Mouse (Mus musculus): Measurements from ENCODE around the gene Magohb. TPM values are rescaled to one million over a fixed set of nuclear protein-coding genes. Genes with fewer than 3 reads are reported as not detected.

Gene Magohb
- polyA plus RNA-seq, 1 experiment from 2014 or later: 40.3 TPM

GRCm38 (mm10) chr6:131269599-131269998 lies 23.4 kb downstream of the Magohb start:
- Histone ChIP-seq H3K36me3 (replicated peaks; ENCODE audit: control insufficient read depth, insufficient read depth) (no peaks in the 10 kb centered on the region), H3K4me3 (replicated peaks; ENCODE audit: low read length) (no peak overlapping the region), H3K4me1 (replicated peaks; ENCODE audit: control insufficient read depth, insufficient read depth, low read length) (no peaks in the 10 kb centered on the region), H3K27me3 (ENCODE audit: control insufficient read depth, insufficient read depth, low read length) (no peaks in the 10 kb centered on the region), H3K9me3 (ENCODE audit: control insufficient read depth, low read length) (no peaks in the 10 kb centered on the region), H3K4me2 (replicated peaks) (no peak overlapping the region), H3K27ac (no peak overlapping the region), H3K9ac (no peak overlapping the region)
- WGBS: 98% methylated on average over 2 of the region's 2 CpGs
- DNase-seq (ENCODE audit: low spot score) (no peak), ATAC-seq (ENCODE audit: low FRiP score) (no peak)

DNA sequence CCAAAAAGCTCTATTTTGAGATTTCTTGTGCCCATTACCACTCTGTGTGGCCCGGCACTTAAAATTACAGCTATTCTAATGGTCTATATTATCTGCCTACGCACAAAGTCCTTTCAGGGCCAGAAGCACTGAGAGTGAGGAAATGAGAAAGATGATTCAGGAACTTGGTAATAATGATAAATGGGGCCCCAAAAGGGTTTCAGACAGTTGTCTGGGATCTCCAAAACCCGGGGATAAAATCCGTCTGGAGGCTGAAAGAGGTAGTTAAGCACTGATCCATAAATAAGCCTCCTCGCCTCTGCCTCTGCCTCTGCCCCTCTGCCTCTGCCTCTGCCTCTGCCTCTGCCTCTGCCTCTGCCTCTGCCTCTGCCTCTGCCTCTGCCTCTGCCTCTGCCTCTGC lies 28.9 kb downstream of the Magohb start:
- Histone ChIP-seq H3K4me1 (replicated peaks; ENCODE audit: control insufficient read depth, insufficient read depth, low read length) (no peaks in the 10 kb centered on the region), H3K4me3 (replicated peaks; ENCODE audit: low read length) (no peak overlapping the region), H3K27ac (no peak overlapping the region), H3K4me2 (replicated peaks) (no peak overlapping the region), H3K9ac (no peak overlapping the region), H3K9me3 (ENCODE audit: control insufficient read depth, low read length) (no peaks in the 10 kb centered on the region), H3K36me3 (replicated peaks; ENCODE audit: control insufficient read depth, insufficient read depth) (no peaks in the 10 kb centered on the region), H3K27me3 (ENCODE audit: control insufficient read depth, insufficient read depth, low read length) (no peaks in the 10 kb centered on the region)
- WGBS: 92% methylated on average over 5 of the region's 5 CpGs
- ATAC-seq (ENCODE audit: low FRiP score): no peak
- DNase-seq (ENCODE audit: low spot score): no peak

GRCm38 (mm10) chr6:131262778-131263177 lies 30.3 kb downstream of the Magohb start:
- H3K4me2 ChIP-seq (replicated peaks): no peak overlapping the region
- no peaks in the 10 kb centered on the region for H3K36me3 ChIP-seq (replicated peaks; ENCODE audit: control insufficient read depth, insufficient read depth)
- ATAC-seq (ENCODE audit: low FRiP score) (no peak), DNase-seq (ENCODE audit: low spot score) (no peak)
- H3K27ac ChIP-seq: no peak overlapping the region
- no peak overlapping the region for H3K4me3 ChIP-seq (replicated peaks; ENCODE audit: low read length)
- H3K9ac ChIP-seq: no peak overlapping the region
- H3K4me1 ChIP-seq (replicated peaks; ENCODE audit: control insufficient read depth, insufficient read depth, low read length): no peaks in the 10 kb centered on the region
- no peaks in the 10 kb centered on the region for H3K27me3 ChIP-seq (ENCODE audit: control insufficient read depth, insufficient read depth, low read length)
- WGBS: 72% methylated on average over 3 of the region's 3 CpGs
- no peaks in the 10 kb centered on the region for H3K9me3 ChIP-seq (ENCODE audit: control insufficient read depth, low read length)

- DNase-seq (ENCODE audit: low spot score) (no peak), ATAC-seq (ENCODE audit: low FRiP score) (no peak)
- Histone ChIP-seq H3K4me3 (replicated peaks; ENCODE audit: low read length) (no peak overlapping the region), H3K27ac (no peak overlapping the region), H3K36me3 (replicated peaks; ENCODE audit: control insufficient read depth, insufficient read depth) (no peaks in the 10 kb centered on the region), H3K4me2 (replicated peaks) (no peak overlapping the region), H3K9ac (no peak overlapping the region), H3K4me1 (replicated peaks; ENCODE audit: control insufficient read depth, insufficient read depth, low read length) (no peaks in the 10 kb centered on the region), H3K9me3 (ENCODE audit: control insufficient read depth, low read length) (no peaks in the 10 kb centered on the region), H3K27me3 (ENCODE audit: control insufficient read depth, insufficient read depth, low read length) (no peaks in the 10 kb centered on the region)
- 79% methylated on average over 3 of the region's 3 CpGs for WGBS
These were observed 31.0 kb downstream of the Magohb start for GRCm38 (mm10) chr6:131262009-131262408.

DNA sequence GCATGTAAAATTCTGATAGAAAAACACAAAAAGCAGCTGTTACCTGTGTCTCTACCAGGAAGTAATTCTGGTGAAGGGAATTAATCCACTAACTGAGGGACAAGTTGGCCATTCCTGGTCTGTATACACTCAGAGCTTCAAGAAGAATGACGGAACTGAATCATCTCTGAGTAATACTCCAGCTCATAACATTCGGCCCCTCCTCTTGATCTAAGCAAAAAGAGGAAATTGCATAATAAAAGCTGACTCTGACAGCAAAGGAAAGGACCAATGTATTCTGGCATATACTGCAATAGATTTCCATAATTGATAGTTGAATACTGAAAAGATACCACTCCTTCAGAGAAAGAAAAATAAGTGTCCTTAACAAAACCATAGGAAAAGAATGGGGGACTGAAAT lies 45.8 kb downstream of the Magohb start, which contains the start of gene Klra2:
Klra2 (minus strand) TSS at position 157 of the 400 bp plus-strand sequence.
- Histone ChIP-seq H3K9me3 (ENCODE audit: control insufficient read depth, low read length) (no peaks in the 10 kb centered on the region), H3K27me3 (ENCODE audit: control insufficient read depth, insufficient read depth, low read length) (no peaks in the 10 kb centered on the region), H3K4me2 (replicated peaks) (no peak within 1 kb of the TSS), H3K4me1 (replicated peaks; ENCODE audit: control insufficient read depth, insufficient read depth, low read length) (no peaks in the 10 kb centered on the region), H3K36me3 (replicated peaks; ENCODE audit: control insufficient read depth, insufficient read depth) (no peaks in the 10 kb centered on the region), H3K27ac (no peak within 1 kb of the TSS), H3K4me3 (replicated peaks; ENCODE audit: low read length) (no peak within 1 kb of the TSS), H3K9ac (no peak within 1 kb of the TSS)
- ATAC-seq (ENCODE audit: low FRiP score) (no peak), DNase-seq (ENCODE audit: low spot score) (no peak)
- 88% methylated on average over 2 of the region's 2 CpGs for WGBS

DNA sequence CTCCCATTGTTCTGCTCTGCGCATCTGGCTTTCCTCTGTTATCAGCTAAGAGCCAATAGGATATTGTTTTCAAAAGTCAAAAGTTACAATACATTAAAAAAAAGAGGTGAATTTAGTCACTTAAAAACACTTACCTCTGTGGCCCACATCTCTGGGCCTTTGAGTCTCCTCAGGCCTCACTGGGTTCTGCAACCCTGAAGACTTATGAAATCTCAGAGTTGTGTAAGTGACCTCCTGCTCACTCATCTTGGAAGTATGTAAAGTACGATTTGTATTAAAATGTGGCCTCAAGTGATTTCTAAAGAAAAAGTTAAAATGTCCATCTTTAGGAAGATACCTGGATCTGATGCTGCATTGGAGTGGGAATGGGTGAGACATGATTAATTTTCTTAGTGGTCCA lies 48.0 kb downstream of the Magohb start:
- WGBS: 83% methylated on average over 2 of the region's 2 CpGs
- H3K27ac ChIP-seq: no peak overlapping the region

More for the DNA sequence above, 48.0 kb downstream of the Magohb start:
- ATAC-seq (ENCODE audit: low FRiP score): no peak
- Histone ChIP-seq H3K4me1 (replicated peaks; ENCODE audit: control insufficient read depth, insufficient read depth, low read length) (no peaks in the 10 kb centered on the region), H3K4me2 (replicated peaks) (no peak overlapping the region), H3K4me3 (replicated peaks; ENCODE audit: low read length) (no peak overlapping the region), H3K9ac (no peak overlapping the region), H3K9me3 (ENCODE audit: control insufficient read depth, low read length) (no peaks in the 10 kb centered on the region), H3K27me3 (ENCODE audit: control insufficient read depth, insufficient read depth, low read length) (no peaks in the 10 kb centered on the region), H3K36me3 (replicated peaks; ENCODE audit: control insufficient read depth, insufficient read depth) (no peaks in the 10 kb centered on the region)
- no peak for DNase-seq (ENCODE audit: low spot score)

Other genes with a start within 250 kb of the Magohb start
- gene Klra2, start 45.9 kb downstream of the Magohb start, polyA plus RNA-seq (2014; fragmentation: Nextera tagmentation; extraction: Ambion mirVana): 0.11 TPM in 1 of 2 replicates, not detected in the other
- gene Styk1, start 60.4 kb upstream of the Magohb start, polyA plus RNA-seq (2014; fragmentation: Nextera tagmentation; extraction: Ambion mirVana): 4.3 and 4.9 TPM in 2 replicates
- gene Ybx3, start 95.2 kb upstream of the Magohb start, polyA plus RNA-seq (2014; fragmentation: Nextera tagmentation; extraction: Ambion mirVana): 30.6 and 33.4 TPM in 2 replicates
- not detected in 2 replicates for gene 5430401F13Rik, start 193.2 kb upstream of the Magohb start, polyA plus RNA-seq (2014; fragmentation: Nextera tagmentation; extraction: Ambion mirVana)
- not detected in 2 replicates for gene Gm6619, start 193.2 kb upstream of the Magohb start, polyA plus RNA-seq (2014; fragmentation: Nextera tagmentation; extraction: Ambion mirVana)